Mouse (Mus musculus): ENCODE data around the gene Bin2. TPM values are rescaled to one million over a fixed set of nuclear protein-coding genes. Genes with fewer than 3 reads are reported as not detected.
"Not testable (repeated sequence)": the region's sequence is repeated elsewhere in the genome, so short reads cannot be mapped to it uniquely, and the experiment has no call there.

The Bin2 gene
- total RNA-seq, 1 experiment, result 12.5 TPM

GRCm38 (mm10) chr15:100614218-100614995, 54.9 kb downstream of the Bin2 start:
- H3K36me3 ChIP-seq (ENCODE audit: control insufficient read depth, insufficient read depth, low read length, poor library complexity, severe bottlenecking), result peaks cover 16% of the 10 kb centered on the region
- H3K4me1 ChIP-seq (ENCODE audit: control insufficient read depth in 2 of 2, insufficient read depth in 2 of 2, low read length in 2 of 2, poor library complexity in 1 of 2), result peaks cover 2 to 5% of the 10 kb centered on the region in 2 experiments
- peak overlapping the region; percentile 76 for H3K4me3 ChIP-seq (ENCODE audit: insufficient read depth in 1 of 2, low read depth in 1 of 2, low read length in 2 of 2, poor library complexity in 1 of 2, severe bottlenecking in 1 of 2)
- H3K9me3 ChIP-seq (ENCODE audit: control insufficient read depth, insufficient read depth, low read depth, low read length), result no peaks in the 10 kb centered on the region
- peak overlapping the region; percentile 72; the same call in 1 of the 2 replicates for H3K9ac ChIP-seq (ENCODE audit: insufficient read depth, low read depth, low read length, poor library complexity, severe bottlenecking)
- in situ Hi-C loops (cut with MboI; ENCODE audit: low sequenced_read_pairs in 2 of 2, unreplicated experiment in 2 of 2), result no loop called here
- TF ChIP-seq ZNF384 (IDR thresholded peaks at IDR 0.05; ENCODE audit: low read depth, low read length) (no peak), MAFK (IDR thresholded peaks at IDR 0.05; ENCODE audit: insufficient read depth, low read depth, low read length) (no peak), ZC3H11A (IDR thresholded peaks at IDR 0.05; ENCODE audit: borderline replicate concordance, low read depth, low read length) (no peak), HCFC1 (IDR thresholded peaks at IDR 0.05; ENCODE audit: borderline replicate concordance, insufficient read depth, low read length) (no peak), CHD2 (IDR thresholded peaks at IDR 0.05; ENCODE audit: low read depth, low read length) (no peak)
- H3K27ac ChIP-seq (ENCODE audit: insufficient read depth, low read depth, low read length, poor library complexity, severe bottlenecking), result no peak overlapping the region
- DNase-seq (ENCODE audit: low read depth, low spot score), result no peak

DNA sequence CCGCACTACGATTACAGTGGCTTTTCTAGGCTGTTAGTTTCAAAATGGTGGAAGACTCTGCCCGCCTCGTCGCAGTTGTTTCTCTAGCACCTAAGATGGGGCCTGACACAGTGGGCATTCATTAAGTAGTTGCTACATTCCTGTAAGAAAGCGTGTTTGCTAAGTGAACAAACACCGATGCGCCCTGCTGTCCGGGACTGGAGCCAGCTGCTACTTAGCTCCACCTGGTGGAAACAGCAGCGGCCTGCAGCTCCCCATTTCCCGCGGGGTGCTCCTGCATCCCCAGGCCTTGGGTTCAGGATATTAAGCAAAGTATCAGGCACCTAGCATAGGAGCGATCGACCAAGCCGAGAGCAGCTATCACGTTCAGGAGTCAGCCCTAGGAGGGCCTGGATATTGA, 55.8 kb downstream of the Bin2 start:
- H3K4me3 ChIP-seq (ENCODE audit: insufficient read depth in 1 of 2, low read depth in 1 of 2, low read length in 2 of 2, poor library complexity in 1 of 2, severe bottlenecking in 1 of 2), result peak overlapping the region; percentile 32 to 41; a peak in 3 of 4 replicates
- no peaks in the 10 kb centered on the region for H3K9me3 ChIP-seq (ENCODE audit: control insufficient read depth, insufficient read depth, low read depth, low read length)
- DNase-seq (ENCODE audit: low read depth, low spot score), result peak; percentile 60
- TF ChIP-seq HCFC1 (IDR thresholded peaks at IDR 0.05; ENCODE audit: borderline replicate concordance, insufficient read depth, low read length) (no peak), MAFK (IDR thresholded peaks at IDR 0.05; ENCODE audit: insufficient read depth, low read depth, low read length) (no peak), ZC3H11A (IDR thresholded peaks at IDR 0.05; ENCODE audit: borderline replicate concordance, low read depth, low read length) (peak; percentile 27; the same call in 1 of the 2 replicates), ZNF384 (IDR thresholded peaks at IDR 0.05; ENCODE audit: low read depth, low read length) (no peak)
- H3K4me1 ChIP-seq (ENCODE audit: control insufficient read depth in 2 of 2, insufficient read depth in 2 of 2, low read length in 2 of 2, poor library complexity in 1 of 2), result peaks cover 3 to 5% of the 10 kb centered on the region in 2 experiments
- in situ Hi-C loops (cut with MboI; ENCODE audit: low sequenced_read_pairs in 2 of 2, unreplicated experiment in 2 of 2), result no loop called here
- H3K27ac ChIP-seq (ENCODE audit: insufficient read depth, low read depth, low read length, poor library complexity, severe bottlenecking), result no peak overlapping the region
- H3K9ac ChIP-seq (ENCODE audit: insufficient read depth, low read depth, low read length, poor library complexity, severe bottlenecking), result peak overlapping the region; percentile 65
- peaks cover 9% of the 10 kb centered on the region for H3K36me3 ChIP-seq (ENCODE audit: control insufficient read depth, insufficient read depth, low read length, poor library complexity, severe bottlenecking)

DNA sequence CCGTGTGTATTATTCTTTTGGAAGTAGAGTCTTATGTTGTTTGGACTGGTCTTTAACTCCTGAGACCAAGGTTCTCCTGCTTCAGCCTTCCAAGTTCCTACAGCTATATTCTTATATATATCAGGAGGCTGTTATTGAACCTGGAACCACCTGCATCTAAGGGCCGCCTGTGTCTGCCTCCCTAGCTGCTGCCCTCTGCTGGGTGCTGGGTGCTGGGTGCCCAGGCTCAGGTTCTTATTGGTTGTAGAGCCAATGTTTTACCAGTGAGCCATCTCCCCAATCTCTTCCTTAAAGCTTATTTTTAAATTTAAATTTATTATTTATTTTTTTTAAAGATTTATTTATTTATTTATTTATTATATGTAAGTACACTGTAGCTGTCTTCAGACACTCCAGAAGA, 56.9 kb downstream of the Bin2 start:
- H3K27ac ChIP-seq (ENCODE audit: insufficient read depth, low read depth, low read length, poor library complexity, severe bottlenecking), result no peak overlapping the region
- H3K36me3 ChIP-seq (ENCODE audit: control insufficient read depth, insufficient read depth, low read length, poor library complexity, severe bottlenecking), result peaks cover under 1% of the 10 kb centered on the region; the same call in 1 of the 2 replicates
- peaks cover 3 to 5% of the 10 kb centered on the region in 2 experiments for H3K4me1 ChIP-seq (ENCODE audit: control insufficient read depth in 2 of 2, insufficient read depth in 2 of 2, low read length in 2 of 2, poor library complexity in 1 of 2)
- no peak for DNase-seq (ENCODE audit: low read depth, low spot score)
- in situ Hi-C loops (cut with MboI; ENCODE audit: low sequenced_read_pairs in 2 of 2, unreplicated experiment in 2 of 2), result no loop called here
- H3K9ac ChIP-seq (ENCODE audit: insufficient read depth, low read depth, low read length, poor library complexity, severe bottlenecking), result no peak overlapping the region
- H3K9me3 ChIP-seq (ENCODE audit: control insufficient read depth, insufficient read depth, low read depth, low read length), result no peaks in the 10 kb centered on the region
- TF ChIP-seq ZC3H11A (IDR thresholded peaks at IDR 0.05; ENCODE audit: borderline replicate concordance, low read depth, low read length) (no peak), HCFC1 (IDR thresholded peaks at IDR 0.05; ENCODE audit: borderline replicate concordance, insufficient read depth, low read length) (no peak), ZNF384 (IDR thresholded peaks at IDR 0.05; ENCODE audit: low read depth, low read length) (no peak), CHD2 (IDR thresholded peaks at IDR 0.05; ENCODE audit: low read depth, low read length) (no peak), MAFK (IDR thresholded peaks at IDR 0.05; ENCODE audit: insufficient read depth, low read depth, low read length) (no peak)
- H3K4me3 ChIP-seq (ENCODE audit: insufficient read depth in 1 of 2, low read depth in 1 of 2, low read length in 2 of 2, poor library complexity in 1 of 2, severe bottlenecking in 1 of 2), result no peak overlapping the region

GRCm38 (mm10) chr15:100611951-100612350, 57.4 kb downstream of the Bin2 start:
- TF ChIP-seq ZC3H11A (IDR thresholded peaks at IDR 0.05; ENCODE audit: borderline replicate concordance, low read depth, low read length), result no peak
- TF ChIP-seq CHD2 (IDR thresholded peaks at IDR 0.05; ENCODE audit: low read depth, low read length), result no peak
- TF ChIP-seq ZNF384 (IDR thresholded peaks at IDR 0.05; ENCODE audit: low read depth, low read length), result no peak
- TF ChIP-seq HCFC1 (IDR thresholded peaks at IDR 0.05; ENCODE audit: borderline replicate concordance, insufficient read depth, low read length), result no peak
- TF ChIP-seq MAFK (IDR thresholded peaks at IDR 0.05; ENCODE audit: insufficient read depth, low read depth, low read length), result no peak

DNA sequence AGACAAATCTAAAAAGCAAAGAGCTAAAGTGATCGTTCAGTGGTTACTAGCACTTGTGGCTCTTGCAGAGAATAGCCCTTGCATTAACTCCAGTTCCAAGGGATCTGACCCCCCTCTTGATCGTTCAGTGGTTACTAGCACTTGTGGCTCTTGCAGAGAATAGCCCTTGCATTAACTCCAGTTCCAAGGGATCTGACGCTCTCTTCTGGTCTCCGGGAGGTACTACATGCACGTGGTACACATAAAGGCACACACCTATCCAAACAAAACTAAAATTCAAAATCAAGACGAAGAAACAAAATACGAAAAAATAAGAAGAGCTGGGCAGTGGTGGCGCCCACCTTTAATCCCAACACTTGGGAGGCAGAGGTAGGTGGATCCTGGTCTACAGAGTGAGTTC, 62.7 kb downstream of the Bin2 start:
- H3K9me3 ChIP-seq (ENCODE audit: control insufficient read depth, insufficient read depth, low read depth, low read length); H3K36me3 ChIP-seq (ENCODE audit: control insufficient read depth, insufficient read depth, low read length, poor library complexity, severe bottlenecking); H3K9ac ChIP-seq (ENCODE audit: insufficient read depth, low read depth, low read length, poor library complexity, severe bottlenecking); H3K27ac ChIP-seq (ENCODE audit: insufficient read depth, low read depth, low read length, poor library complexity, severe bottlenecking); in situ Hi-C loops (cut with MboI; ENCODE audit: low sequenced_read_pairs in 2 of 2, unreplicated experiment in 2 of 2); DNase-seq (ENCODE audit: low read depth, low spot score); H3K4me1 ChIP-seq (ENCODE audit: control insufficient read depth in 2 of 2, insufficient read depth in 2 of 2, low read length in 2 of 2, poor library complexity in 1 of 2); H3K4me3 ChIP-seq (ENCODE audit: insufficient read depth in 1 of 2, low read depth in 1 of 2, low read length in 2 of 2, poor library complexity in 1 of 2, severe bottlenecking in 1 of 2): not testable (repeated sequence)

More at GRCm38 (mm10) chr15:100611951-100612350, 57.4 kb downstream of the Bin2 start:
- H3K4me1 ChIP-seq (ENCODE audit: control insufficient read depth in 2 of 2, insufficient read depth in 2 of 2, low read length in 2 of 2, poor library complexity in 1 of 2), result peaks cover 3 to 4% of the 10 kb centered on the region in 2 experiments
- H3K4me3 ChIP-seq (ENCODE audit: insufficient read depth in 1 of 2, low read depth in 1 of 2, low read length in 2 of 2, poor library complexity in 1 of 2, severe bottlenecking in 1 of 2), result no peak overlapping the region
- H3K36me3 ChIP-seq (ENCODE audit: control insufficient read depth, insufficient read depth, low read length, poor library complexity, severe bottlenecking), result no peaks in the 10 kb centered on the region
- H3K9ac ChIP-seq (ENCODE audit: insufficient read depth, low read depth, low read length, poor library complexity, severe bottlenecking), result no peak overlapping the region
- no peak for DNase-seq (ENCODE audit: low read depth, low spot score)
- in situ Hi-C loops (cut with MboI; ENCODE audit: low sequenced_read_pairs in 2 of 2, unreplicated experiment in 2 of 2), result no loop called here
- H3K27ac ChIP-seq (ENCODE audit: insufficient read depth, low read depth, low read length, poor library complexity, severe bottlenecking), result no peak overlapping the region
- no peaks in the 10 kb centered on the region for H3K9me3 ChIP-seq (ENCODE audit: control insufficient read depth, insufficient read depth, low read depth, low read length)

Data from ES-E14 (cell line).